Mouse (Mus musculus) lung, postnatal 0 days (tissue): Measurements from ENCODE around the gene Gsc.

Experiments used
- CTCF ChIP-seq: IDR thresholded peaks from 2 replicates; pipeline ENCODE4 v1.5.1; 2016; ENCODE audit warnings: antibody characterized with exemption, mild to moderate bottlenecking
- EP300 ChIP-seq: IDR thresholded peaks from 2 replicates; pipeline ENCODE4 v1.6.1; 2016; ENCODE audit warnings: antibody characterized with exemption, mild to moderate bottlenecking, control low read depth

DNA sequence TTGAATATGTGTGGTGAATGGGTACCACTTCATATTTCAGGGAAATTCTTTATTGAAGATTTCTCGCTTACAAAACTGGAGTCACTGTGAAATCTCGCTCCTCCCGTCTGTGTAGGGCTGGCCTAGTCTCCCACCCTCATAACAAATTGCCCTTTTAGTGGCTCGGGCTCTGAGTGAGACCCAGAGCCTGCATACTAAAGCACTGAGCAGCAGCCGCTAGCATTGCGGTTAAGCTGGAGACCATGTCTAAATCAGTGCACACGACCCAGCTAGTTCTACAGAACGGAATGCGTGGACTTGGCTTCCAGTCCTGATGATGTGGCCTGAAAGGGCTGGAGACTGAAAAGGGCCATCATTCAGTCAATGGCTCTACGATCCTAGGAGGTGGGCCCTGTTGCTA is 7.9 kb upstream of the Gsc start:
- TF ChIP-seq CTCF (no peak), EP300 (no peak)
